Mouse (Mus musculus) erythroblast, embryonic 14.5 days (primary cell): ENCODE data around the gene Dagla. TPM values are rescaled to one million over a fixed set of nuclear protein-coding genes. Genes with fewer than 3 reads are reported as not detected.

ENCODE experiments used
- H3K27me3 ChIP-seq: 2 replicates; pipeline ENCODE4 v1.6.1; 2012; ENCODE audit warnings: inconsistent platforms; ENCODE audit not compliant: control insufficient read depth
- H3K36me3 ChIP-seq: 2 replicates; pipeline ENCODE4 v1.6.1; 2012; ENCODE audit warnings: mild to moderate bottlenecking, inconsistent platforms; ENCODE audit not compliant: control insufficient read depth
- H3K4me1 ChIP-seq: 2 replicates; pipeline ENCODE4 v1.6.1; 2012; ENCODE audit warnings: inconsistent platforms; ENCODE audit not compliant: control insufficient read depth
- H3K4me3 ChIP-seq: replicated peaks from 2 replicates; pipeline ENCODE3; 2012; ENCODE audit warnings: moderate library complexity, mild to moderate bottlenecking, inconsistent platforms
- H3K9me3 ChIP-seq: 2 replicates; pipeline ENCODE4 v1.6.1; 2012; ENCODE audit warnings: low read length, inconsistent platforms, mixed read lengths; ENCODE audit not compliant: control insufficient read depth
- GATA1 ChIP-seq: IDR thresholded peaks from 2 replicates; pipeline ENCODE4 v1.6.1; 2012; ENCODE audit warnings: low read length, inconsistent platforms, mixed read lengths
- TAL1 ChIP-seq: IDR thresholded peaks from 3 replicates; pipeline ENCODE4 v1.6.1; 2012; ENCODE audit warnings: low read length, inconsistent platforms, mixed read lengths
- polyA plus RNA-seq: library from polyadenylated mRNA; stranded (reverse); fragments of >175 nt; gene quantifications from 2 replicates; pipeline ENCODE4 v1.2.3, GENCODE M21; 2012

Gene Dagla
- polyA plus RNA-seq, 1 experiment = 0.01 TPM

DNA sequence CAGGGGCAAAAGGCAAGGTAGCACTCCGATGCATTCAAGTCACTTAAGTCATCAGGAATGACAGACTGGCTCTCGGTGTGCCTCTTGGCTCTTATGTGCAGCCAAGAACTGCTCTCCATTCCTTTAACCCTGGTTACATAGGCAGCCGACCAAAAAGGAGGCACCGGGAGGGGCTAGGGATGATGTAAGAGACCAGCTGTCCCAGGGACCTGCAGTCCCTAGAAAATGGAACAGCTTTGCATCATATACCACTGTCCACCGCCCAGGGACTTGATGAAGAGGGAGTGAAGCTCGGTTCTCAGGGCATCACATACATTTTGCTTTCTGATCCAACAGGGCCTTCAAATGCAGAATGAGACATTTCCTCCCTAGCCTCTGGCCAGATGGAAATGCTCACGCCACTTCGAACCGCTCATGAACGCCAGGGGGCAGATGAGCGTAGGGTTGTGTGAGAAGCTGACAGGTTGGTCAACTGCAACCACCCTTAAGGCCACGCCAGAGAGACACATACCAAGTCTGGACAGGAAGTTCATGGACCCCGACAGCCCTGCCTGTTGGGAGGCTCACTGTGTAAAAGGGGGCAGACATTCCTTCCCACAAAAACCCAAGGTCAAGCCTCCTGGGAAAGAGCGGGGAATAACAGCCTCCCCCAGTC is 38.4 kb downstream of the Dagla start:
- TF ChIP-seq TAL1 (no peak), GATA1 (no peak)
- Histone ChIP-seq H3K36me3 (no peaks in the 10 kb centered on the region), H3K9me3 (no peaks in the 10 kb centered on the region), H3K27me3 (peaks cover 11% of the 10 kb centered on the region), H3K4me3 (no peak overlapping the region), H3K4me1 (peaks cover 2% of the 10 kb centered on the region; the same call in 1 of the 2 replicates)

GRCm38 (mm10) chr19:10261369-10261768 is 43.3 kb downstream of the Dagla start:
- no peaks in the 10 kb centered on the region for H3K36me3 ChIP-seq
- no peak overlapping the region for H3K4me3 ChIP-seq
- no peak for TF ChIP-seq GATA1
- TF ChIP-seq TAL1 = no peak
- no peaks in the 10 kb centered on the region for H3K4me1 ChIP-seq
- H3K9me3 ChIP-seq = no peaks in the 10 kb centered on the region
- H3K27me3 ChIP-seq = peaks cover 4% of the 10 kb centered on the region

GRCm38 (mm10) chr19:10258279-10259011 is 46.2 kb downstream of the Dagla start:
- Histone ChIP-seq H3K27me3 (no peaks in the 10 kb centered on the region), H3K36me3 (no peaks in the 10 kb centered on the region), H3K4me3 (no peak overlapping the region), H3K9me3 (no peaks in the 10 kb centered on the region), H3K4me1 (no peaks in the 10 kb centered on the region)
- TF ChIP-seq TAL1 = no peak
- no peak for TF ChIP-seq GATA1

- H3K9me3 ChIP-seq = no peaks in the 10 kb centered on the region
- peaks cover 4% of the 10 kb centered on the region; the same call in 1 of the 2 replicates for H3K27me3 ChIP-seq
- H3K4me1 ChIP-seq = no peaks in the 10 kb centered on the region
- TF ChIP-seq TAL1 = no peak
- no peak for TF ChIP-seq GATA1
- H3K4me3 ChIP-seq = no peak overlapping the region
- no peaks in the 10 kb centered on the region for H3K36me3 ChIP-seq
These were observed 56.5 kb downstream of the Dagla start for GRCm38 (mm10) chr19:10248128-10248527.

GRCm38 (mm10) chr19:10247165-10247564 is 57.5 kb downstream of the Dagla start:
- TF ChIP-seq GATA1 = no peak
- no peak for TF ChIP-seq TAL1

GRCm38 (mm10) chr19:10244183-10244582 is 60.5 kb downstream of the Dagla start:
- peaks cover 23% of the 10 kb centered on the region for H3K27me3 ChIP-seq
- peaks cover 12% of the 10 kb centered on the region for H3K4me1 ChIP-seq
- H3K36me3 ChIP-seq = no peaks in the 10 kb centered on the region
- no peak for TF ChIP-seq TAL1
- TF ChIP-seq GATA1 = no peak
- no peak overlapping the region for H3K4me3 ChIP-seq
- no peaks in the 10 kb centered on the region for H3K9me3 ChIP-seq

More at GRCm38 (mm10) chr19:10247165-10247564, 57.5 kb downstream of the Dagla start:
- peaks cover 4% of the 10 kb centered on the region; the same call in 1 of the 2 replicates for H3K27me3 ChIP-seq
- no peaks in the 10 kb centered on the region for H3K4me1 ChIP-seq
- no peaks in the 10 kb centered on the region for H3K9me3 ChIP-seq
- no peaks in the 10 kb centered on the region for H3K36me3 ChIP-seq
- H3K4me3 ChIP-seq = no peak overlapping the region

- TF ChIP-seq TAL1 (no peak), GATA1 (no peak)
- no peaks in the 10 kb centered on the region for H3K36me3 ChIP-seq
- peaks cover 28% of the 10 kb centered on the region for H3K27me3 ChIP-seq
- H3K4me3 ChIP-seq = no peak overlapping the region
- H3K9me3 ChIP-seq = no peaks in the 10 kb centered on the region
- H3K4me1 ChIP-seq = peaks cover 18% of the 10 kb centered on the region
These were observed 61.8 kb downstream of the Dagla start for GRCm38 (mm10) chr19:10242916-10243315.

DNA sequence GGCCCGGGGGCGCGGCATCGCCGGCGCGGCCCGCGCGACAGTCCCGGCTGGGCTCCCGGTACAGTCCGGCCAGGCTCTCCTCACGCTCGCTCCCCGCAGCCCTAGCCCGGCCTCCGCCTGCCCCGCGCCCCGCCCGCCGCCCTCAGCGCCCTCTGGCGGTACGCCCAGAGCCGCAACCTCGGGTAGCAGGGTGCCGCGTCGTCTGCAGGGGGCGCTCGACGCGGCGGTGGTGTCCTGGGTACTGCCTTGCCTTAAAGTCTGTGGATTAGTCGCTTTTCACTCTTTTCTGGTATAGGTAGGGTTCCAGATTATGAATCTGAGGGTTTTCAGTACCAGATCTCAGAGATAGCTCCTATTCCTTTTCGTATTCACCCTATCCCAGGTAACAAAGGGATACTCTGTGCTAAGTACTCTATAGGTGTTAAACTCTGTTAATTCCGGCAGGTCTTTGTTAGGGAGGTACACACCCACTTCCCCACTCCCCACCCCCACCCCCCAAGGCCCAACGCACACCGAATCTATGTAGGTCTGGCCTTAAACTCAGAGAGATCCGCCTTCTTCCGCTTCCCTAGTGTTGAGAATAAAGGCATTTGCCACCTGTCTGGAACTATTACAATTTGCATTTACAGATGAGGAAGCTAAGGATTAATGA is 63.9 kb downstream of the Dagla start, which contains the start of gene Myrf:
TSS of gene Myrf (minus strand) at position 95 of the 652 bp plus-strand sequence.
- H3K4me3 ChIP-seq = peak within 1 kb of the TSS; percentile 54
- peaks cover 28% of the 10 kb centered on the region for H3K27me3 ChIP-seq
- H3K36me3 ChIP-seq = no peaks in the 10 kb centered on the region
- H3K9me3 ChIP-seq = no peaks in the 10 kb centered on the region
- H3K4me1 ChIP-seq = peaks cover 18% of the 10 kb centered on the region
- TF ChIP-seq GATA1 = no peak
- TF ChIP-seq TAL1 = no peak
